Mouse (Mus musculus) embryo, embryonic 10.5 days (tissue): ENCODE measurements at regions not wholly inside any gene's neighbourhood (a gene's known extent, or its start where the extent isn't known, plus 50 kb on each side); places are given as distances from the start of the nearest gene placed in this dataset.

Source experiments
- DNase-seq: peaks from one replicate; pipeline ENCODE4 v3.0.0-alpha.2; 2015; ENCODE audit warnings: low spot score

GRCm38 (mm10) chr3:72235322-72235721 is 732.3 kb downstream of the Sis start:
- peak; percentile 29 for DNase-seq

GRCm38 (mm10) chr3:72227818-72228217 is 739.8 kb downstream of the Sis start:
- no peak for DNase-seq
